Mouse (Mus musculus) E14TG2a.4 (cell line): ENCODE measurements around the gene Stam.

ENCODE experiments used
- CTCF ChIP-seq: conservative IDR thresholded peaks from 2 replicates; pipeline ENCODE4 v1.5.1; 2014; ENCODE audit warnings: low read length
- NANOG ChIP-seq: IDR thresholded peaks from 2 replicates; pipeline ENCODE4 v1.6.1; 2014; ENCODE audit warnings: borderline replicate concordance, low read length, mixed read lengths
- POU5F1 ChIP-seq: IDR thresholded peaks from 2 replicates; pipeline ENCODE4 v1.6.1; 2014; ENCODE audit warnings: low read length, borderline replicate concordance

GRCm38 (mm10) chr2:14102603-14103002 is 28.7 kb downstream of the Stam start:
- no peak for TF ChIP-seq CTCF
- no peak for TF ChIP-seq NANOG
- TF ChIP-seq POU5F1, result no peak
